11 mouse cellular contexts compared by ENCODE assay signal in genomic region chr6:93729702-93730101, GRCm38 (mm10).
A peak's percentile ranks its signal among the peaks of the same experiment; 100 is the strongest.
DNase-seq lines count a peak whose midpoint lies in the region; ATAC-seq and TF ChIP-seq lines count a peak whose summit lies in the region.
"Had no signal": no experiment of that assay in that cellular context is flagged by ENCODE, and none has a peak within 500 bp of the region (broad histone marks: within the 10 kb centered on the region; RNA-seq: fewer than 3 reads in every experiment).

No protein-coding gene starts in this region.

- ATAC-seq in kidney, postnatal 0 days (replicated peaks; ENCODE audit: low FRiP score, low read depth): no peak
- no peak for ATAC-seq in kidney, embryonic 15.5 days (replicated peaks; ENCODE audit: low FRiP score)
- ATAC-seq in stomach, postnatal 0 days (ENCODE audit: low FRiP score, low TSS enrichment): no peak

- no peaks in the 10 kb centered on the region for H3K9me3 ChIP-seq in kidney, postnatal 0 days (replicated peaks; ENCODE audit: low read length)
- no peaks in the 10 kb centered on the region for H3K9me3 ChIP-seq in kidney, embryonic 15.5 days (replicated peaks)
- no peaks in the 10 kb centered on the region for H3K9me3 ChIP-seq in stomach, postnatal 0 days (ENCODE audit: control insufficient read depth, low read length)

- H3K9ac ChIP-seq in kidney, postnatal 0 days (ENCODE audit: low read depth, low read length): no peak overlapping the region
- no peak overlapping the region for H3K9ac ChIP-seq in kidney, embryonic 15.5 days
- no peak overlapping the region for H3K9ac ChIP-seq in stomach, postnatal 0 days (ENCODE audit: low read length)

- TF ChIP-seq POLR2A in testis, adult 2 months (IDR thresholded peaks at IDR 0.05; ENCODE audit: control insufficient read depth, low read depth, low read length): no peak

- 70% methylated on average over 8 of the region's 8 CpGs for WGBS in kidney, postnatal 0 days
- 74% methylated on average over 8 of the region's 8 CpGs for WGBS in kidney, embryonic 15.5 days
- 62% methylated on average over 8 of the region's 8 CpGs for WGBS in stomach, postnatal 0 days

- no peak overlapping the region for H3K4me2 ChIP-seq in kidney, postnatal 0 days (ENCODE audit: low read length)
- no peak overlapping the region for H3K4me2 ChIP-seq in kidney, embryonic 15.5 days
- H3K4me2 ChIP-seq in stomach, postnatal 0 days (replicated peaks; ENCODE audit: low read depth): no peak overlapping the region

- no peaks in the 10 kb centered on the region for H3K27me3 ChIP-seq in kidney, postnatal 0 days (ENCODE audit: insufficient read depth, low read length)
- no peaks in the 10 kb centered on the region for H3K27me3 ChIP-seq in kidney, embryonic 15.5 days
- no peaks in the 10 kb centered on the region for H3K27me3 ChIP-seq in testis, adult 2 months (ENCODE audit: control insufficient read depth, insufficient read depth, low read length)
- H3K27me3 ChIP-seq in stomach, postnatal 0 days (ENCODE audit: control insufficient read depth, insufficient read depth, low read length): no peaks in the 10 kb centered on the region
- H3K27me3 ChIP-seq: CH12.LX had no signal

- H3K36me3 ChIP-seq in kidney, postnatal 0 days (ENCODE audit: insufficient read depth, low read length): no peaks in the 10 kb centered on the region
- no peaks in the 10 kb centered on the region for H3K36me3 ChIP-seq in kidney, embryonic 15.5 days
- H3K36me3 ChIP-seq in testis, adult 2 months (ENCODE audit: control insufficient read depth, insufficient read depth, low read length): no peaks in the 10 kb centered on the region
- no peaks in the 10 kb centered on the region for H3K36me3 ChIP-seq in stomach, postnatal 0 days (ENCODE audit: control insufficient read depth, insufficient read depth, low read length)

- no peak for TF ChIP-seq EP300 in stomach, postnatal 0 days (optimal IDR thresholded peaks at IDR 0.05)

- intact Hi-C loops in left cerebral cortex, postnatal 25 days (cut with DNase I): loop anchor here (5.0 kb wide), 1 partner anchor 942 kb away; no protein-coding TSS in a partner anchor

- H3K4me3 ChIP-seq in kidney, postnatal 0 days (replicated peaks; ENCODE audit: low read depth, low read length): no peak overlapping the region
- no peak overlapping the region for H3K4me3 ChIP-seq in kidney, embryonic 15.5 days (replicated peaks)
- H3K4me3 ChIP-seq in testis, adult 2 months (ENCODE audit: control insufficient read depth, low read depth, low read length): no peak overlapping the region
- H3K4me3 ChIP-seq in stomach, postnatal 0 days (ENCODE audit: low read depth, low read length): no peak overlapping the region

- H3K4me1 ChIP-seq in kidney, postnatal 0 days (replicated peaks; ENCODE audit: insufficient read depth, low read length): peaks cover 13% of the 10 kb centered on the region; the same call in 1 of the 2 replicates
- peaks cover 28% of the 10 kb centered on the region for H3K4me1 ChIP-seq in kidney, embryonic 15.5 days
- no peaks in the 10 kb centered on the region for H3K4me1 ChIP-seq in testis, adult 2 months (ENCODE audit: control insufficient read depth, insufficient read depth, low read length)
- no peaks in the 10 kb centered on the region for H3K4me1 ChIP-seq in stomach, postnatal 0 days (replicated peaks; ENCODE audit: control insufficient read depth, insufficient read depth)

- DNase-seq in cerebellum, postnatal 14 days: peak; percentile 38 to 57
- no peak for DNase-seq in cerebellum, adult 11 months
- no peak for DNase-seq in kidney, postnatal 0 days (ENCODE audit: low spot score)
- no peak for DNase-seq in testis, postnatal 10 days (ENCODE audit: low spot score)
- DNase-seq in stomach, postnatal 0 days (ENCODE audit: low spot score): no peak
- DNase-seq in left cerebral cortex, postnatal 25 days (ENCODE audit: low spot score in 2 of 2): no peak
- DNase-seq: layer of hippocampus, postnatal 36 days; right cerebral cortex, postnatal 14 days had no signal

- H3K27ac ChIP-seq in kidney, postnatal 0 days: no peak overlapping the region
- H3K27ac ChIP-seq in kidney, embryonic 15.5 days: no peak overlapping the region
- H3K27ac ChIP-seq in testis, adult 2 months (ENCODE audit: control insufficient read depth, insufficient read depth, low read depth, low read length): no peak overlapping the region
- no peak overlapping the region for H3K27ac ChIP-seq in stomach, postnatal 0 days (replicated peaks)

- peak; percentile 62 for TF ChIP-seq CTCF in kidney, postnatal 0 days (IDR thresholded peaks at IDR 0.05; ENCODE audit: low read depth)
- peak; percentile 8; the same call in 1 of the 2 replicates for TF ChIP-seq CTCF in testis, adult 2 months (IDR thresholded peaks at IDR 0.05; ENCODE audit: control insufficient read depth, insufficient read depth, insufficient replicate concordance, low read depth, low read length)
- peak; percentile 71 for TF ChIP-seq CTCF in stomach, postnatal 0 days (IDR thresholded peaks at IDR 0.05; ENCODE audit: low read depth)

Comparison
In these comparisons a context has a peak if more than half of its experiments do, and no peak if none do; other contexts are left out.
1. DNase-seq: peak in cerebellum, postnatal 14 days (2 of 2); none in cerebellum, adult 11 months (single experiment), kidney, postnatal 0 days (single experiment), testis, postnatal 10 days (single experiment), stomach, postnatal 0 days (single experiment) and left cerebral cortex, postnatal 25 days (0 of 2).
2. CTCF ChIP-seq: peak in every context shown above with its lines; median percentile 71 in stomach, postnatal 0 days; 62 in kidney, postnatal 0 days; 8 in testis, adult 2 months.